Mouse (Mus musculus) ES-Bruce4 (cell line): ENCODE results near the gene Gm49393. TPM values are rescaled to one million over a fixed set of nuclear protein-coding genes. Genes with fewer than 3 reads are reported as not detected.

ENCODE experiments used
- H3K27ac ChIP-seq: 2 replicates; pipeline ENCODE4 v1.5.1; 2012; ENCODE audit warnings: low read length, inconsistent platforms; ENCODE audit not compliant: insufficient read depth
- H3K27me3 ChIP-seq: 2 replicates; pipeline ENCODE4 v1.6.1; 2012; ENCODE audit warnings: mild to moderate bottlenecking, low read length, inconsistent platforms; ENCODE audit not compliant: control insufficient read depth, poor library complexity, insufficient read depth, severe bottlenecking
- H3K36me3 ChIP-seq: 2 replicates; pipeline ENCODE4 v1.6.1; 2012; ENCODE audit warnings: inconsistent platforms, mild to moderate bottlenecking, low read length, moderate library complexity; ENCODE audit not compliant: control insufficient read depth, poor library complexity, insufficient read depth, severe bottlenecking
- H3K4me1 ChIP-seq: one replicate; pipeline ENCODE4 v1.8.1; 2011; ENCODE audit warnings: low read length; ENCODE audit not compliant: control insufficient read depth, insufficient read depth
- H3K4me3 ChIP-seq: 2 replicates; pipeline ENCODE4 v1.5.1; 2011; ENCODE audit warnings: low read depth, mild to moderate bottlenecking, low read length
- H3K9ac ChIP-seq: 2 replicates; pipeline ENCODE4 v1.6.1; 2012; ENCODE audit warnings: low read depth, mild to moderate bottlenecking, inconsistent platforms; ENCODE audit not compliant: poor library complexity, severe bottlenecking
- H3K9me3 ChIP-seq: replicated peaks from 2 replicates; pipeline ENCODE4 v1.6.1; 2012; ENCODE audit warnings: mild to moderate bottlenecking, low read length, inconsistent platforms; ENCODE audit not compliant: control insufficient read depth, poor library complexity, insufficient read depth, severe bottlenecking
- CTCF ChIP-seq: IDR thresholded peaks from one replicate; pipeline ENCODE4 v1.8.1; 2011; ENCODE audit warnings: low read depth, low read length
- EP300 ChIP-seq: IDR thresholded peaks from 2 replicates; pipeline ENCODE4 v1.6.1; 2011; ENCODE audit warnings: low read depth, low read length; ENCODE audit not compliant: insufficient read depth
- POLR2A ChIP-seq: IDR thresholded peaks from one replicate; pipeline ENCODE4 v1.8.1; 2011; ENCODE audit warnings: low read length; ENCODE audit not compliant: insufficient read depth
- polyA plus RNA-seq: library from polyadenylated mRNA; stranded (reverse); fragments of >200 nt; gene quantifications from 2 replicates; pipeline ENCODE4 v1.2.4, GENCODE M21; 2011; ENCODE audit warnings: low read depth; ENCODE audit not compliant: missing spikeins, insufficient read depth, insufficient read length

The Gm49393 gene
- polyA plus RNA-seq, 1 experiment, result not detected

- no peak overlapping the region for H3K4me3 ChIP-seq
- H3K27ac ChIP-seq, result no peak overlapping the region
- no peaks in the 10 kb centered on the region for H3K9me3 ChIP-seq
- H3K4me1 ChIP-seq, result no peaks in the 10 kb centered on the region
- TF ChIP-seq POLR2A (no peak), EP300 (no peak), CTCF (no peak)
- H3K27me3 ChIP-seq, result no peaks in the 10 kb centered on the region
- no peak overlapping the region for H3K9ac ChIP-seq
- no peaks in the 10 kb centered on the region for H3K36me3 ChIP-seq
Measured at GRCm38 (mm10) chr13:60843153-60843552, 92.2 kb downstream of the Gm49393 start.

GRCm38 (mm10) chr13:60842703-60843102, 92.7 kb downstream of the Gm49393 start:
- no peak overlapping the region for H3K9ac ChIP-seq
- H3K36me3 ChIP-seq, result no peaks in the 10 kb centered on the region
- TF ChIP-seq CTCF (no peak), POLR2A (no peak), EP300 (no peak)
- H3K27me3 ChIP-seq, result no peaks in the 10 kb centered on the region
- H3K4me3 ChIP-seq, result no peak overlapping the region
- no peaks in the 10 kb centered on the region for H3K4me1 ChIP-seq
- no peaks in the 10 kb centered on the region for H3K9me3 ChIP-seq
- H3K27ac ChIP-seq, result no peak overlapping the region

GRCm38 (mm10) chr13:60839353-60839902, 96.0 kb downstream of the Gm49393 start:
- Histone ChIP-seq H3K4me3 (no peak overlapping the region), H3K27me3 (no peaks in the 10 kb centered on the region), H3K9ac (no peak overlapping the region), H3K9me3 (no peaks in the 10 kb centered on the region), H3K27ac (no peak overlapping the region), H3K4me1 (no peaks in the 10 kb centered on the region), H3K36me3 (no peaks in the 10 kb centered on the region)
- TF ChIP-seq EP300 (no peak), POLR2A (no peak), CTCF (no peak)

- TF ChIP-seq POLR2A (no peak), CTCF (peak; percentile 24), EP300 (no peak)
- H3K36me3 ChIP-seq, result no peaks in the 10 kb centered on the region
- H3K9ac ChIP-seq, result no peak overlapping the region
- no peaks in the 10 kb centered on the region for H3K4me1 ChIP-seq
- H3K27ac ChIP-seq, result no peak overlapping the region
- no peaks in the 10 kb centered on the region for H3K9me3 ChIP-seq
- H3K4me3 ChIP-seq, result no peak overlapping the region
- no peaks in the 10 kb centered on the region for H3K27me3 ChIP-seq
Measured at GRCm38 (mm10) chr13:60826052-60826451, 109.3 kb downstream of the Gm49393 start.

- no peak for TF ChIP-seq POLR2A
- no peak for TF ChIP-seq CTCF
- no peak for TF ChIP-seq EP300
- Histone ChIP-seq H3K9ac (no peak overlapping the region), H3K36me3 (no peaks in the 10 kb centered on the region), H3K9me3 (no peaks in the 10 kb centered on the region), H3K4me3 (no peak overlapping the region), H3K27me3 (no peaks in the 10 kb centered on the region), H3K27ac (no peak overlapping the region), H3K4me1 (no peaks in the 10 kb centered on the region)
Measured at GRCm38 (mm10) chr13:60820486-60821175, 114.8 kb downstream of the Gm49393 start.

GRCm38 (mm10) chr13:60819469-60819868, 115.9 kb downstream of the Gm49393 start:
- Histone ChIP-seq H3K9ac (no peak overlapping the region), H3K9me3 (no peaks in the 10 kb centered on the region), H3K27ac (no peak overlapping the region), H3K36me3 (no peaks in the 10 kb centered on the region), H3K4me3 (no peak overlapping the region), H3K27me3 (no peaks in the 10 kb centered on the region), H3K4me1 (no peaks in the 10 kb centered on the region)
- TF ChIP-seq CTCF (peak; percentile 74), EP300 (no peak)
